Mouse (Mus musculus): Measurements from ENCODE around the gene Hpdl.

Hpdl gene

DNA sequence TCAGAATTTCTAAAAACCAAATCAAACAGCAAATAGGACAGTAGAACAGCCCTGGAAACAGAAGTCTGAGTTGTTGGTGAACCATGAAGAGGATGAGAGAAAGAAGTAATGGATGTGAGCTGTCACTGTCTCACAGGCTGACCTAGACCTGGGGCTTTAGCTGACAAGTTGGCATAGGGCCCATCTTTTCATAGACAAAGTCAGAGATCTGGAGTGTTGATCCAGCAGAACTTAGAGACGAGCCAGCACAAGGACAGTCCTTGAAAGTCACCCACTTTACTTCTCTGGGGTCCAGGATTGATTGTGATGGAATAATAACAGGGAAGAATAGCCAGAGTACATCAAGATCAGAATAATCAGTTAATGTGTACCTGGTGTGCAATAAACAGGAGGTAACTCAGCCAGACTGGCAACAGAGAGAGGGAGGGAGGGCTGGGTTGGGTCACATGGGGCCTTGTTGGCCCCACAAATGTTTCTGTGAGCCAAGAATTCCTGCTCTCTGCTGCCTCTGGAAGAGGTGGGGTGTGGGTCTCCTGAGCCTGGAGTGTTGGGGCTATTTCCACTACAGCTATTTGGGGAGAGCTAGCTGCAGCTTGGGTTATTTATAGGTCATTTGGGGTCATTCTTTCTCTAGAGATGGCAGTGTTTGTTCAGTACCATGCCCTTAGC lies 24.9 kb downstream of the Hpdl start:
- no peak for DNase-seq

DNA sequence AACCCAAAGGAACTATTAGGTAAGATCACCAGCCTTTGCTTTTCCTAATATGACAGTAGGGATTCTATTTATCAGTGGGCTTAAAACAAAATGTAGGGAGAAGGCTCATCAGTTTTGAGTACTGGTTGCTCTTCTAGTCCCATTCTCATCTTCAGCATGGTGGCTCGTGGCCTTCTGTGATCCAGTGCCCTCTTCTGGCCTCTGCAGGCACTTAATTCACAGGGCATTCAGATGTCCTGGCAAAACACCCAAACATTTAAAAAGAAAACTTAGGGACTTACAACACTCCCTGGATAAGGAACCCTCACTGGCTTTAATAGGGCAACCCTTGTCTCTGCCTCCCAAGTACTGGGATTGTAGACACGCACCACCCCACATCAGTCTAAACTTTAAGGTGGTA lies 27.2 kb downstream of the Hpdl start:
- DNase-seq, result no peak

GRCm38 (mm10) chr4:116792453-116792852 lies 29.1 kb downstream of the Hpdl start:
- DNase-seq, result no peak

GRCm38 (mm10) chr4:116788956-116789355 lies 32.6 kb downstream of the Hpdl start:
- peak; percentile 91 to 95 for DNase-seq

DNA sequence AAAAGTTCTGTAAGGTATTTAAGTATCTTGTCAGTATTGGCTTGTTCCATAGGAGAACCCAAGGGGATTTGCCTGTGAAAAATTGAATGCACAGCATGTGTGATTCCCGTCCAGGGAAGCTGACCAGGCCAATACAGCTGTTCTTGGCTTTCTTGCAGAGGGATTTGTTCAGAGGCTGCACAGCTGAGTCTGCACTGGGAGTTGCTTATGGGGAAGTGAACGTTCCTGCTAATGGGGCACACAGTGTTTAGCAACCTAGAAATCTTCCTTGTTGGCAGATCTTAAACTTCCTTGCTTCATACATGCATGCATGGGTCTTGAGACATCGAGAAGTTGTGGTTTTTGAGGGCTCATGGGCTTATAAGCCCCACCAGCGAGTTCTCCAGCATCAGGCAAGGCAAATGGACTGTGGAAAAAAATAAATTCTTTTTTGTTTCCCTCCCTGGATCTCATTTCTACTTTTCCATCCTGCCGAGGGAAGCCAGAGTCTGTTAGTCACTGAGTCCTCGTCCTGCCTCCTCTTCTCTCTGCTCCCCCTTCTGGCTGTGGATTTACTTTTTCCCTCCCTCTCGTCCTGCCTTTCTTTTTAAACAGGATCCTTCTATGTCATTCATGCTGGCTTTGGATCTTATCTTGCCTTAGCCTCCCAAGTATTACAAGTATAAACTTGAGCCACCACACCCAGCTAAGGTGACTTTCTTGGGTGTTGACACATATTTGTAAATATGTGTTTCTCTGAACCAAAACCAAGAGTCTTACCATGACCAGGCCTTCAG lies 33.3 kb downstream of the Hpdl start:
- no peak for DNase-seq

DNA sequence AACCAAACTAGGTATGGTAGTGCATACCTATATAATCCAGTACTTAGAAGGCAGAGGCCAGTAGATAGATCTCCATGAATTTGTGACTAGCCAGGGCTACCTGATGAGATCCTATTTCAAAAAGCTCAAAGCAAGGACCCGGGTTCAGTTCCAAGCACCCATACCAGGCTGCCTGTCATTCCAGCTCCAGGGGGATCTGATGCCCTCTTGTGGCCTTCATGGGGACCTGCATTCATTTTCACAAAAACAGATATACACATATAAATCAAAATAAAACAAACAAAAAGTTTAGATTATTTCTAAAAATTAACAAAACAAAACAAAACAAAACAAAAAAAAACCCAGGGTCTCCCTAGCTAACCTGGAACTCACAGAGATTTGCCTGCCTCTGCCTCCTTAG lies 34.9 kb downstream of the Hpdl start:
- DNase-seq, result no peak

DNA sequence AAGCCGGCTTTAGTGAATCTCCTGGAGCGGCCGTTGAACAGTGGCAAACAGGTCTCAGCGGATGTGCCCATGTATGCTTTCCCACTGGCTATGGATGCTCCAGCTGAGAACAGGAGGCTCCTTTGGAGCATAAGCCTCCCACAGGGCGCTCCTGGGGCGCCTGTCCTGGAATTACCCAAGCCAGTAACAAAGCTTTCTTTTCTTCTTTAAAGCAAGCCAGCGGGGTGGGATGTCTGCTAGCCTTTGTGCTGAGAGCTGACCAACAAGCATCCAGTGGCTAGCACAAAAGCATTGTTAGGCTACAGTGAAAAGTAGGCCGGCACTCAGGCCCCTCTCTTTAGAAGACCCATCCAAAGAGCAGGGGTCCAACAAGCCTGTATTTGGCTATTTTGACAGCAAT lies 39.3 kb downstream of the Hpdl start:
- DNase-seq, result peak in 1 of 2 experiments; percentile 21

DNA sequence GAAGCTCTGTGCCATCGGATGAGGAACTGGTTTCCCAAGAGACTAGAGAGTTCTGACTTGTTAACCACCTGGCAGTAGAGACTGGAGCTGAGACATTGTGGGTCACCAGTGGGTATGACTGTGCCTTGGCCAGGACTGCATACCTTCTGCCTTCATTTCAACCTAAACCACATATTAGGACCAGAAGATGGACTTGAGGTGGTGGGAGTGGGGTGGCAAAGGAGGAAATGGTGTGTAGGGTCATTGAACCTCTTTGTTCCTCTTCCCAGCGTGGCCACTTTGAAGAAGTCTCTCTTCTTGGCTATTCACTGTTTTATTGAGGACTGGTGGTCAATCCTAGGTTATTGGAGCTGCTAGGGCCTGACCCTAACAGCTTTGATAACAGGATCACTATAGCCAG lies 40.1 kb downstream of the Hpdl start:
- no peak for DNase-seq

DNA sequence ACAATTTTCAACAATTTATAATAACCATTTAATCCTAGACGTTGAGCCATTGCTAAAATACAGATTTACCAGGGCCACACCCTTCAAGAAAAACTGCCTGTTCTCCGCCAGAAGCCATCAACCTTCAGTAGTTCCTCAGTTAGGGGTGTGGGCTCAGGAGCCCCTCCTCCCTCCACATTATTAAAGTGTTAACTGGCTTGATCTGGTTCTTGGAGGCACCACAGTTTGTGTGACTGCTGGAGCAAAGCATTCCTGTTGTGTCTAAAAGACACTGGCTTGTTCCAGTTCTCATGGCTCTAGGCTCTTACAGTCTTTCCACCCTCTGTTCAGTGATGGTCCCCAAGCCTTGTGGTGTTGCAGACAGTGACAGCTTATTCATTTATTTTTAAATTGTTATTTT lies 41.0 kb downstream of the Hpdl start:
- DNase-seq, result no peak

DNA sequence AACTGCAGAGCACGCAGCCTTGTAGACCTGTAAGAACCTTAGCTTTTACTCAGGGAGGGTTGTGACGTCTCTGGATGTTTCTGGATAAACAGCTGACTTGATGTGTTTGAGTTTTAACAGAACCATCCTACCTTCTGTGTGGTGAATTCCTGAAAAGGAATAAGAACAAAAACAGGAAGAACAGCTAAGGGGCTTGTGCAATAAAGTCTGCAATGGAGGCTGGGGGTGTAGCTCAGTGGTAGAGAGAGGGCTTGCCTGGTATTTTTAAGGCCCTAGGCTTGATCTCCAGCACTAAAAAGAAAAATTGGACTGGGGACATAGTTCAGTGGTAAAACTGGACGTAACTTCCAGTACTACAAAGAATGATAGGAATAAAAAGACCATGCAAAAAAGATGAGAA lies 44.4 kb downstream of the Hpdl start:
- DNase-seq, result no peak

- no peak for DNase-seq
Observed at GRCm38 (mm10) chr4:116776391-116776790, 45.1 kb downstream of the Hpdl start.
